Mouse (Mus musculus) urinary bladder, postnatal 36 days (tissue): ENCODE data around the gene Gm3233.
"Not testable (repeated sequence)": the region's sequence is repeated elsewhere in the genome, so short reads cannot be mapped to it uniquely, and the experiment has no call there.

Source experiments
- DNase-seq, 2 experiments: peaks; one replicate each; pipeline ENCODE4 v3.0.0; 2022; ENCODE audit warnings: low spot score in 2 of 2, mixed read lengths in 1 of 2

Gene Gm3233

DNA sequence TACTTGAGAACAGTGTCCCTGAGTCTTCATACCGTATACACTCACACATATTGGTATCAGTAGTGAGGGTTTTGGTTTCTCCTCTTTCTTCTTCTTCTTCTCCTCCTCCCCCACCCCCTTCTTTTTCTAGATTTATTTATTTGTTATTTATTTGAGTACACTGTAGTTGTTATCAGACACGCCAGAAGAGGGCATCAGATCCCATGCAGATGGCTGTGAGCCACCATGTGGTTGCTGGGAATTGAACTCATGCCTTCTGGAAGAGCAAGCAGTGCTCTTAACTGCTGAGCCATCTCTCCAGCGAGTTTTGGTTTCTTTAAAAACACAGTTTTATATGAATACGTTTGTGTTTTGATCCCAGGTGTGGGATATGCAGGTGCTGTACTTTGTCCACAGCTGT lies 31.2 kb downstream of the Gm3233 start:
- DNase-seq: no peak

DNA sequence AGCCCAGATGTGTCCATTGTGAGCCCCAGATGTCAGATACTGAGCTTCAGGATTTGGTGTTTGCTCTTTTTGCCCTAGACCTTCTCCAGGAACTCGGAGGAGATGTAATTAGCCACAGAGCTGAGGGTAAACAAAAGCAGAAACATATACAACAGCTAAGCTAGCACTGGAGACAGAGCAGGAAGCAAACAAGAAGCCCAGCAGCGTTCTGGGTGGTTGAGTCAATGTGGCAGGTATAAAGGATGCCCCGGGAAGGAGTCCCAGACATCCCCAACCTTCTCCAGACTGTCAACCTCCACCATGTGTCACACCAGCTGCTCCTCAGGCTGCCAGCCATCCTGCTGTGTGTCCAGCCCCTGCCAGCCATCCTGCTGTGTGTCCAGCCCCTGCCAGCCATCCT lies 33.3 kb downstream of the Gm3233 start, which contains the start of gene Gm10100:
Gene Gm10100, plus strand, starts transcription at position 301 of the 400 bp plus-strand sequence.
- no peak for DNase-seq

DNA sequence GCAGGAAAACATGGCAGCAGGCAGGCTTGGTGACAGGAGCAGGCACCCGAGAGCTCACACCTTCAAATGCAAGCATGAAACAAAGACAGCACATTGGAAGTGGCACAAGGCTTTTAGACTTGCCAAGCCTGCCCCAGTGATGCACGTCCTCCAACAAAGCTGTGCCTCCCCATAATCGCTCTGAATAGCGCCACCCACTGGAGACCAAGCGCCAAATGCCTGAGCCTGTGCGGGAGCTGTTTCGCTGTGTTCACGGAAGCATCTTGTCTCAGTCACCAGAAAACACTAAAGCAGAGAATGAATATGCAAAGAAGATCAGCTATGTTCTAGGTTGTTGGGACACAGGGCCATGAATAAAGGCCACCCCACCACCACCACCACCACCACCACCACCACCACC lies 34.6 kb downstream of the Gm3233 start:
- no peak for DNase-seq

DNA sequence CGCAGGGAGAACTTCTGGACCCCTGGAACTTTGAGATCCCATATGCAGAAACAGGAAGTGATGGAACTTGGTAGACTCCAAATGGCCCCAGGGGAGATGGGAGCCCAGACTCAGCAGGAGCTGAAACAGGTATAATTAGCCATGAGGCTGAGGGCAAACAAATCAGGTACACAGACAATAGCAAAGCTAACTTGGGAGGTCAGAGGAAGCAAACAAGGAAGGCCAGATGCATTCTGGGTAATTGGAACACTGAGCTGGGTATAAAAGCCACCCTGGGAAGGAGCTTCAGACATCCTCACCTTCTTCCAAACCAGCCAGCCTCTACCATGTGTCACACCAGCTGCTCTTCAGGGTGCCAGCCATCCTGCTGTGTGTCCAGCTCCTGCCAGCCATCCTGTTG lies 39.2 kb downstream of the Gm3233 start, which contains the start of gene Krtap12-1:
Gene Krtap12-1, plus strand, starts transcription at position 301 of the 400 bp plus-strand sequence.
- DNase-seq: not testable (repeated sequence)

DNA sequence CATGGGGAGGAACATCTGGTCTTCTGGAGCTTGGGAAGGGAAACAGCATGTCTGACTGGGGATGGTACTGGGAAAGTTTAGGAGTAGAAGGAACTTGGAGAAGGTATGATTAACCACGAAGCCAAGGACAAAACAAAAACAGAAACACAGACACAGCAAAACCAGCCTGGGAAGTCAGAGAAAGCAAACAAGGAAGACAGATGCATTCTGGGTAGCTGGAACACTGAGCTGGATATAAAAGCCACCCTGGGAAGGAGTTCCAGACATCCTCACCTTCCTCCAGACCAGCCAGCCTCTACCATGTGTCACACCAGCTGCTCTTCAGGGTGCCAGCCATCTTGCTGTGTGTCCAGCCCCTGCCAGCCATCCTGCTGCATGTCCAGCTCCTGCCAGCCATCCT lies 44.0 kb downstream of the Gm3233 start, which contains the start of gene Gm10142:
Gene Gm10142, plus strand, starts transcription at position 301 of the 400 bp plus-strand sequence.
- DNase-seq: no peak

DNA sequence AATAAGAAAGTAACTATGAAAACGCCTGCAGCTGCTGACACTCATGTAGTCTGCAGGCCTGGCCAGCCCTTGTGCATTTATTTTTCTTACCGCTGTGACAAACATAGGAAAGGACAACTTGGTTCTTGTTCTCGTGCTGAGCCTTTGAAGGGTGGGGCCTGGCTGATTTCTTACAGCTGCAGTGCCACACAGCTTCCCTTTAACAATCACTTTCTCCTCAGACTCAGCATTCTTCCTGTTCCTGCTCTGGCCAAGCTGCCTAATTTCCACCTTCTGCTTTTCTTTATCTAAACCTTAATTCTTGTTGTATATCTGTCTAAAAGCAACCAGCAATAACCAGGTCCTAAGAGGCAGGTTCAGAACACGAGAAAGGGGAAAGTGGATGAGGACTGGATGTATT lies 45.7 kb downstream of the Gm3233 start:
- no peak for DNase-seq

DNA sequence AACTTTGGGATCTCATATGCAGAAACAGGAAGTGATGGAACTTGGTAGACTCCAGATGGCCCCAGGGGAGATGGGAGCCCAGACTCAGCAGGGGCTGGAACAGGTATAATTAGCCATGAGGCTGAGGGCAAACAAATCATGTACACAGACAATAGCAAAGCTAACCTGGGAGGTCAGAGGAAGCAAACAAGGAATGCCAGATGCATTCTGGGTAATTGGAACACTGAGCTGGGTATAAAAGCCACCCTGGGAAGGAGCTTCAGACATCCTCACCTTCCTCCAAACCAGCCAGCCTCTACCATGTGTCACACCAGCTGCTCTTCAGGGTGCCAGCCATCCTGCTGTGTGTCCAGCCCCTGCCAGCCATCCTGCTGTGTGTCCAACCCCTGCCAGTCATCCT lies 48.3 kb downstream of the Gm3233 start, which contains the start of gene Gm10024:
Gene Gm10024, plus strand, starts transcription at position 301 of the 400 bp plus-strand sequence.
- not testable (repeated sequence) for DNase-seq

DNA sequence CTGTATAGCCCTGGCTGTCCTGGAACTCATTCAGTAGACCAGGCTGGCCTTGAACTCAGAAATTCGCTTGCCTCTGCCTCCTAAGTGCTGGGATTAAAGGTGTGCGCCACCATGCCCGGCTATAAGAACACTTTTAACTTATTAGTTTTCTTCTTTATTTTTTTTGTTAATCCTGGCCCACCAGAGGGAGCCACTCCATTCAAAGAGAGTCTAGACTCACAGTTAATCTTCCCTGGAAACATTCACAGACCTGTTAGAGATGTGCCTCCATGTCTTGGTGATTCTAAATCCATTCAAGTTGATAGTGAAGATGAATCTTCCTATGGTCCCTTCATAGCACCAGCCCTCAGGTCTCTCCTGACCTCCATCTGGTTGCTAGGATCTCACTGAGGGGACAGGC lies 49.7 kb downstream of the Gm3233 start:
- no peak for DNase-seq
